Mouse (Mus musculus) frontal cortex, postnatal 14 days (tissue): ENCODE measurements around the gene Hist2h4.
A peak's percentile ranks its signal among the peaks of the same experiment; 100 is the strongest.

ENCODE experiments used
- DNase-seq, 2 experiments: peaks; one replicate each; pipeline ENCODE4 v3.0.0; 2022; ENCODE audit warnings: low spot score in 2 of 2

Gene Hist2h4

GRCm38 (mm10) chr3:96226695-96227648 is 36.1 kb downstream of the Hist2h4 start:
- DNase-seq: no peak

- no peak for DNase-seq
Measured at GRCm38 (mm10) chr3:96225421-96225820, 37.7 kb downstream of the Hist2h4 start.

- DNase-seq: no peak
Measured at GRCm38 (mm10) chr3:96222774-96223173, 40.3 kb downstream of the Hist2h4 start.

- no peak for DNase-seq
Measured at GRCm38 (mm10) chr3:96221640-96222038, 41.5 kb downstream of the Hist2h4 start.

- DNase-seq: peak; percentile 79 to 80
Measured at GRCm38 (mm10) chr3:96220765-96221639, 42.1 kb downstream of the Hist2h4 start, which contains the start of the genes Hist2h2ac and Hist2h2be. Gene Hist2h2ac, minus strand, starts transcription at chr3:96220880. Gene Hist2h2be, plus strand, starts transcription at chr3:96221119.

- DNase-seq: peak in 1 of 2 experiments; percentile 28
Measured at GRCm38 (mm10) chr3:96220131-96220764, 42.9 kb downstream of the Hist2h4 start.

DNA sequence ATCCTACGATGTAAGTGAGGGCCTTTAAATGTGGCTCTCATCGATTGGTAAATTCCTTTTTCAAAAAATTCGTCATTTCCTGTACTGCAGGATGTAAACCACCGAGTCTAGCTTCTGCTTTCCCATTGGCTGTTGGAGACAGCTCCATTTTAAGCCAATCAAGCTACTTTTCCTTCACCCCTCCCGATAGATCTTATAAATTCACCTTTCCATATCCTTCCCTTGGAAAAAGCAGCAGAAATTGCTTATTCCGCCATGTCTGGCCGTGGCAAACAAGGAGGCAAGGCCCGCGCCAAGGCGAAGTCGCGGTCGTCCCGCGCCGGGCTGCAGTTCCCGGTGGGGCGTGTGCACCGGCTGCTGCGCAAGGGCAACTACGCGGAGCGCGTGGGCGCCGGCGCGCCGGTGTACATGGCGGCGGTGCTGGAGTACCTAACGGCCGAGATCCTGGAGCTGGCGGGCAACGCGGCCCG is 43.4 kb downstream of the Hist2h4 start, which contains the start of the genes Bola1 and Hist2h2ab:
Bola1 (minus strand) TSS at position 49 of the 470 bp plus-strand sequence.
Hist2h2ab (plus strand) TSS at position 205 of the 470 bp plus-strand sequence.
- DNase-seq: peak; percentile 73 to 75

- no peak for DNase-seq
Measured at GRCm38 (mm10) chr3:96219191-96219641, 43.9 kb downstream of the Hist2h4 start.
